Mouse (Mus musculus): ENCODE results near the gene Qdpr. TPM values are rescaled to one million over a fixed set of nuclear protein-coding genes. Genes with fewer than 3 reads are reported as not detected.

Gene Qdpr
- total and polyA plus RNA-seq, 3 experiments = 34.8 to 82.6 (median 79.0) TPM

DNA sequence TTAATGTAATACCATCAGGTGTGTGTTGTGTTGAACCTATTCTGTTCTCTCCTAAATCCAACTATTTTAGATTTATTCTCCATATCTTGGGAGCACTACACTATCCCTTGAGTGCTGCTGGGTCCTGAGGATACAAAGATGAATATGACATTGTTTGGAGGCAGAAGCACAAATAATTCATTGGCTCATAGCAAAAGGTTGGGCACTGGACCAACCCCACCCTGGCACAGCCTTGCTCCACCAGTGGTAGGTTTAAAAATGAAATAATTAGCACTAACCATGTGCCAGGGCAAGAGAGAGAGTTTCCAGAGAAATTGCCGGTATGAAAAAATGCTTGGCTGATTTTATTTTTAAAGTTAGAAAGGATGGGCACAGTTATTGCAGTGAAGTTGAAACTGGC, 23.5 kb upstream of the Qdpr start:
- Histone ChIP-seq H3K9me3 (replicated peaks; ENCODE audit: low read length) (no peaks in the 10 kb centered on the region), H3K4me2 (ENCODE audit: insufficient read depth, low read depth, poor library complexity, severe bottlenecking) (no peak overlapping the region), H3K9ac (ENCODE audit: insufficient read depth, low read depth) (no peak overlapping the region), H3K4me3 (replicated peaks in 1 of 3; ENCODE audit: low read depth in 2 of 3, low read length in 2 of 3, poor library complexity in 1 of 3) (no peak overlapping the region), H3K79me2 (replicated peaks; ENCODE audit: control insufficient read depth, extremely low read depth, insufficient read depth, poor library complexity, severe bottlenecking) (no peaks in the 10 kb centered on the region), H3K27ac (ENCODE audit: insufficient read depth, low read depth) (no peak overlapping the region), H3K4me1 (ENCODE audit: control insufficient read depth in 1 of 2, insufficient read depth in 2 of 2) (peaks cover 7 to 8% of the 10 kb centered on the region in 2 experiments), H3K36me3 (replicated peaks in 1 of 2; ENCODE audit: control insufficient read depth in 1 of 2, insufficient read depth in 1 of 2, low read length in 1 of 2) (no peaks in the 10 kb centered on the region), H3K27me3 (replicated peaks) (no peaks in the 10 kb centered on the region)
- DNase-seq (ENCODE audit: extremely low read depth) = no peak
- dilution Hi-C loops (cut with MboI; ENCODE audit: extremely low pct_ligation_motif_present, extremely low pct_unique_long_range_greater_than_20kb, low sequenced_read_pairs) (no loop called here), in situ Hi-C loops (cut with MboI; ENCODE audit: low pct_ligation_motif_present, low pct_unique_long_range_greater_than_20kb, low sequenced_read_pairs) (loop anchor here (10.0 to 25.0 kb wide), 2 partner anchors 191 to 864 kb away; partner anchors contain the start of gene Ncapg)
- TF ChIP-seq MXI1 (IDR thresholded peaks at IDR 0.05; ENCODE audit: low read depth, low read length) (no peak), RAD21 (IDR thresholded peaks at IDR 0.05; ENCODE audit: low read depth, low read length) (no peak), ZKSCAN1 (IDR thresholded peaks at IDR 0.05; ENCODE audit: borderline replicate concordance, low read depth, low read length) (no peak), RCOR1 (conservative IDR thresholded peaks at IDR 0.05; ENCODE audit: low read depth, low read length) (no peak), NRF1 (IDR thresholded peaks at IDR 0.05; ENCODE audit: low read depth, low read length) (no peak), CTCF (conservative IDR thresholded peaks at IDR 0.05 in 1 of 2, IDR thresholded peaks at IDR 0.05 in 1 of 2; ENCODE audit: low read depth in 2 of 2, low read length in 2 of 2) (no peak), ZC3H11A (IDR thresholded peaks at IDR 0.05; ENCODE audit: low read depth, low read length) (no peak), USF2 (conservative IDR thresholded peaks at IDR 0.05; ENCODE audit: low read depth, low read length) (no peak), MEF2A (IDR thresholded peaks at IDR 0.05; ENCODE audit: borderline replicate concordance, low read depth, low read length) (no peak), UBTF (IDR thresholded peaks at IDR 0.05; ENCODE audit: low read depth, low read length) (no peak), SIN3A (IDR thresholded peaks at IDR 0.05; ENCODE audit: low read length) (no peak), JUND (conservative IDR thresholded peaks at IDR 0.05; ENCODE audit: low read depth, low read length) (no peak), EP300 (IDR thresholded peaks at IDR 0.05; ENCODE audit: low read length) (no peak), TBP (conservative IDR thresholded peaks at IDR 0.05; ENCODE audit: low read depth, low read length) (no peak)

DNA sequence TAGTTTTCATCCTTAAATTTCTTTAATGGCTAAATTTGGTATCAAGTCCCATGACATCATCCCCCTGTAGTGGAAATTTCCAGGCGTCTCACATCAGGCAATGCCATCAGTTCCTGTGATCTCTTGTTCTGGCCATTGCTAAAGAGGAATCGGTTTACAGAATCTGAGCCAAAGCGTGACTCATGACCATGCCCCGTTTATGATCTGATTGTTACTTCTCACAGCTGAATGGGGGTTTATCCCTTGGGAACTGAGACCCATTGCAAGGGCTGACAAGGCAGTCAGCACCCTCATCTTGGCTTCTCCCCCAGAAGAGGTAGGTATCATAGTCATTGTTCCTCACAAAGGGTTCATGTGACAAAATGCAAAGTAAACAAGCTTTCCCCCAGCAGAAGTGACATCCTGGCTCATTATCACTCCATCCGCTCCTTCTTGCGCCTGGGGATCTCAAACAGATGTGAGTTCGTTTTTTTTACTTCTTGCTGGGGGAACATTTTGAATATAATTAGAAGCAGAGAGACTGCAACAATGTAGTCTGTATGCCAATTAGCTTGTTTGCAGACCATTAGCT, 22.9 kb upstream of the Qdpr start:
- in situ Hi-C loops (cut with MboI; ENCODE audit: low pct_ligation_motif_present, low pct_unique_long_range_greater_than_20kb, low sequenced_read_pairs) = loop anchor here (10.0 to 25.0 kb wide), 2 partner anchors 192 to 864 kb away; partner anchors contain the start of gene Ncapg
- Histone ChIP-seq H3K36me3 (replicated peaks in 1 of 2; ENCODE audit: control insufficient read depth in 1 of 2, insufficient read depth in 1 of 2, low read length in 1 of 2) (no peaks in the 10 kb centered on the region), H3K9me3 (replicated peaks; ENCODE audit: low read length) (no peaks in the 10 kb centered on the region), H3K4me3 (replicated peaks in 1 of 3; ENCODE audit: low read depth in 2 of 3, low read length in 2 of 3, poor library complexity in 1 of 3) (no peak overlapping the region), H3K4me1 (ENCODE audit: control insufficient read depth in 1 of 2, insufficient read depth in 2 of 2) (peaks cover 7 to 8% of the 10 kb centered on the region in 2 experiments), H3K9ac (ENCODE audit: insufficient read depth, low read depth) (no peak overlapping the region), H3K27ac (ENCODE audit: insufficient read depth, low read depth) (no peak overlapping the region), H3K4me2 (ENCODE audit: insufficient read depth, low read depth, poor library complexity, severe bottlenecking) (no peak overlapping the region), H3K27me3 (replicated peaks) (no peaks in the 10 kb centered on the region), H3K79me2 (replicated peaks; ENCODE audit: control insufficient read depth, extremely low read depth, insufficient read depth, poor library complexity, severe bottlenecking) (no peaks in the 10 kb centered on the region)
- no peak for TF ChIP-seq UBTF (IDR thresholded peaks at IDR 0.05; ENCODE audit: low read depth, low read length)
- no peak for TF ChIP-seq MEF2A (IDR thresholded peaks at IDR 0.05; ENCODE audit: borderline replicate concordance, low read depth, low read length)
- TF ChIP-seq HCFC1 (IDR thresholded peaks at IDR 0.05; ENCODE audit: low read depth, low read length) = no peak
- no peak for TF ChIP-seq ZKSCAN1 (IDR thresholded peaks at IDR 0.05; ENCODE audit: borderline replicate concordance, low read depth, low read length)
- TF ChIP-seq PAX5 (IDR thresholded peaks at IDR 0.05; ENCODE audit: low read length) = no peak
- TF ChIP-seq NELFE (IDR thresholded peaks at IDR 0.05; ENCODE audit: low read depth, low read length) = no peak
- dilution Hi-C loops (cut with MboI; ENCODE audit: extremely low pct_ligation_motif_present, extremely low pct_unique_long_range_greater_than_20kb, low sequenced_read_pairs) = no loop called here
- no peak for DNase-seq (ENCODE audit: extremely low read depth)
